Mouse (Mus musculus) forebrain, embryonic 12.5 days (tissue): ENCODE results near the gene Tmem240. TPM values are rescaled to one million over a fixed set of nuclear protein-coding genes. Genes with fewer than 3 reads are reported as not detected.
A peak's percentile ranks its signal among the peaks of the same experiment; 100 is the strongest.

Experiments used
- ATAC-seq: fragments of 200-750 bp; cut with Nextera tagmentation; 2 replicates; pipeline ENCODE4 v1.8.0; 2017; ENCODE audit warnings: moderate TSS enrichment; ENCODE audit not compliant: low FRiP score
- H3K27ac ChIP-seq: fragments of 300-500 bp; sonication (generic); 2 replicates; pipeline ENCODE4 v1.5.1; 2016; ENCODE audit warnings: mild to moderate bottlenecking
- H3K27me3 ChIP-seq: fragments of 300-500 bp; sonication (generic); 2 replicates; pipeline ENCODE4 v1.6.1; 2016; ENCODE audit warnings: mild to moderate bottlenecking
- H3K36me3 ChIP-seq: fragments of 300-500 bp; sonication (generic); replicated peaks from 2 replicates; pipeline ENCODE4 v1.6.1; 2016; ENCODE audit warnings: mild to moderate bottlenecking
- H3K4me1 ChIP-seq: fragments of 300-500 bp; sonication (generic); 2 replicates; pipeline ENCODE4 v1.6.1; 2016
- H3K4me2 ChIP-seq: fragments of 300-500 bp; sonication (generic); 2 replicates; pipeline ENCODE4 v1.6.1; 2016; ENCODE audit warnings: mild to moderate bottlenecking, moderate library complexity
- H3K4me3 ChIP-seq: fragments of 300-500 bp; sonication (generic); replicated peaks from 2 replicates; pipeline ENCODE4 v1.5.1; 2016; ENCODE audit warnings: mild to moderate bottlenecking
- H3K9ac ChIP-seq: fragments of 300-500 bp; sonication (generic); 2 replicates; pipeline ENCODE4 v1.6.1; 2016; ENCODE audit warnings: mild to moderate bottlenecking
- H3K9me3 ChIP-seq: fragments of 300-500 bp; sonication (generic); 2 replicates; pipeline ENCODE4 v1.6.1; 2016
- WGBS: fragments of 180-500 bp; shearing (Covaris S2); methylation state at CpG from one replicate; pipeline ENCODE4 v1.1.7; 2016; 5-methylcytosine and 5-hydroxymethylcytosine counted together
- polyA plus RNA-seq: library from polyadenylated mRNA; unstranded; fragments of >200 nt; fragmentation: Nextera tagmentation; extraction: Ambion mirVana; gene quantifications from 2 replicates; pipeline ENCODE4 v1.2.1, GENCODE M21; 2016

Tmem240 gene
- polyA plus RNA-seq, 1 experiment from 2014 or later: 3.2 TPM

- WGBS: 2% methylated on average over 67 of the region's 68 CpGs
- peak within 1 kb of the TSS; percentile 87 for H3K4me3 ChIP-seq
- H3K36me3 ChIP-seq: peaks cover 16% of the 10 kb centered on the region
- peak within 1 kb of the TSS; percentile 31; the same call in 1 of the 2 replicates for H3K27ac ChIP-seq
- peak within 1 kb of the TSS; percentile 76 for H3K9ac ChIP-seq
- H3K27me3 ChIP-seq: no peaks in the 10 kb centered on the region
- H3K9me3 ChIP-seq: no peaks in the 10 kb centered on the region
- peak; percentile 96 for ATAC-seq
- peak within 1 kb of the TSS; percentile 98 for H3K4me2 ChIP-seq
- H3K4me1 ChIP-seq: peaks cover 32% of the 10 kb centered on the region
Measured at GRCm38 (mm10) chr4:155760613-155761355, 26.2 kb downstream of the Tmem240 start, which contains the start of gene Atad3a. Gene Atad3a (minus strand): TSS chr4:155761093.

DNA sequence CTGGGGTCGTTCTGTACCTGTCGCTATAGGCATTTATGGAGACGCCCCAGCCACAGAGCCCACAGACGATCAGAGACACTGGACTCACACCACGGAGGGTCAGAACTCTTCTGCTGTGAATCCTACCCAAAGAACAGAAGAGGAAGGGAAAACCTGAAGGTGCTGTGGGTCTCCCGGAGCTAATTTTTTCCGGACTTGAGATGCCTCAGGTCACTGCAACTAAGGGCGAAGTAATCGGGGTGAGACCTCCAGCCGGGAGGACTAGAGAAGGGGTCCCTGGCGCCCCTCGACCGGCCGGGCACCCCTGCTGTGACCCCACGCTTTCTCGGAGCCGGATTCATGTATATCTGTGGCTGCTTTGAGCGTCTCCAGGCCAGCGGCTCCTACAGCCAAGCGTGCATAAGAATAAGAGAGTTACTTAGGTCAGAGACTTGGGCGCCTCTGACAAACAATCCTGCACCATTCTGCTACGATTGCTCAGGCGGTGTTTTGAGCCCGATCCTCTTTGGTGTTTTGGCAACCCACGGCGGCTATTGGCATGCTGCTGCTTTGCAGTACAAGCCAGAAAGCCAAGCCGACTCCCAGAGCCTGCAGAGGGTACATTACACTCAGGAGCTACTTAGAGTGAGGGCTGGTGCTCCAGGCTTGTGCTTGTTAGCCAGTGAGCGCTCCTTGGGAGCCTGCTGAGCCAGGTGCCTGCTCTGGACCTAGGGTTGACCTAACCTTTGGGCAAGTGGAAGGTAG is 26.9 kb downstream of the Tmem240 start:
- H3K27ac ChIP-seq: peak overlapping the region; percentile 31; the same call in 1 of the 2 replicates
- no peak for ATAC-seq
- no peaks in the 10 kb centered on the region for H3K27me3 ChIP-seq

DNA sequence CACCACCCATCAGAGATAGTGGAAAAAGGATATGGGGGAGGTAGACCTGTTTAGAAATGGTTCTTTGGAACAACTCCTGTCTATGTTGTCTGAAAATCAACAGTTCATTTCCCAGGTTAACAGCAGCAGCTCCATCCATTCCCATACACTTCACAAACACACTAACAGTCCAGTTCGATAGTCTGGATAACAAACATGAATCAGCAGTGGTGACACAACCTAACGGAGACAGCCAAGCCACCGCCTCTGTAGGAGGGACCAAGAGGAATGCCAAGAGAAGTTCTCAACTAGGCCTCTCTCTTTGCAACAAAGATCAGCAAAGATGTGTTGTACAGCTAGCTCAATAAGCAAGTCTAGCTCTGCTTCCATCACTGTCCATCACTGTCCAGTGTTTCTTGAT is 27.8 kb downstream of the Tmem240 start:
- Histone ChIP-seq H3K4me2 (no peak overlapping the region), H3K4me1 (peaks cover 32% of the 10 kb centered on the region), H3K36me3 (peaks cover 1% of the 10 kb centered on the region; the same call in 1 of the 2 replicates), H3K4me3 (no peak overlapping the region), H3K27me3 (no peaks in the 10 kb centered on the region), H3K27ac (no peak overlapping the region), H3K9me3 (no peaks in the 10 kb centered on the region), H3K9ac (no peak overlapping the region)
- no peak for ATAC-seq
- WGBS: 94% methylated on average over 3 of the region's 3 CpGs

More for the DNA sequence above, 26.9 kb downstream of the Tmem240 start:
- Histone ChIP-seq H3K36me3 (peaks cover 8% of the 10 kb centered on the region; the same call in 1 of the 2 replicates), H3K4me2 (peak overlapping the region; percentile 98), H3K9ac (peak overlapping the region; percentile 70), H3K4me3 (peak overlapping the region; percentile 87), H3K9me3 (no peaks in the 10 kb centered on the region), H3K4me1 (peaks cover 32% of the 10 kb centered on the region)
- 3% methylated on average over 28 of the region's 28 CpGs for WGBS

GRCm38 (mm10) chr4:155769496-155769879 is 34.9 kb downstream of the Tmem240 start:
- ATAC-seq: no peak
- no peaks in the 10 kb centered on the region for H3K9me3 ChIP-seq
- 0 out of 2 replicates have a peak overlapping the region, but pooled peaks have one; percentile 50 for H3K27ac ChIP-seq
- 60% methylated on average over 5 of the region's 5 CpGs for WGBS
- H3K9ac ChIP-seq: peak overlapping the region; percentile 75
- H3K4me3 ChIP-seq: peak overlapping the region; percentile 54
- peaks cover 22% of the 10 kb centered on the region for H3K4me1 ChIP-seq
- peaks cover 40% of the 10 kb centered on the region for H3K27me3 ChIP-seq
- peak overlapping the region; percentile 79 for H3K4me2 ChIP-seq
- no peaks in the 10 kb centered on the region for H3K36me3 ChIP-seq

- H3K4me3 ChIP-seq: peak overlapping the region; percentile 54
- peak overlapping the region; percentile 79 for H3K4me2 ChIP-seq
- peak overlapping the region; percentile 50 for H3K27ac ChIP-seq
- no peaks in the 10 kb centered on the region for H3K9me3 ChIP-seq
- WGBS: under 1% methylated on average over 39 of the region's 39 CpGs
- H3K4me1 ChIP-seq: peaks cover 25% of the 10 kb centered on the region
- peak; percentile 92 for ATAC-seq
- no peaks in the 10 kb centered on the region for H3K36me3 ChIP-seq
- H3K9ac ChIP-seq: peak overlapping the region; percentile 75
- peaks cover 45% of the 10 kb centered on the region for H3K27me3 ChIP-seq
Measured at GRCm38 (mm10) chr4:155769880-155770512, 35.4 kb downstream of the Tmem240 start.

- no peak overlapping the region for H3K27ac ChIP-seq
- WGBS: 43% methylated on average over 24 of the region's 24 CpGs
- H3K9me3 ChIP-seq: no peaks in the 10 kb centered on the region
- H3K4me1 ChIP-seq: peaks cover 25% of the 10 kb centered on the region
- peaks cover 51% of the 10 kb centered on the region for H3K27me3 ChIP-seq
- no peak; the same call in 1 of the 2 replicates for ATAC-seq
- H3K36me3 ChIP-seq: no peaks in the 10 kb centered on the region
- peak overlapping the region; percentile 79 for H3K4me2 ChIP-seq
- H3K4me3 ChIP-seq: peak overlapping the region; percentile 54
- peak overlapping the region; percentile 75 for H3K9ac ChIP-seq
Measured at GRCm38 (mm10) chr4:155770626-155771025, 36.0 kb downstream of the Tmem240 start.

GRCm38 (mm10) chr4:155771706-155772105 is 37.1 kb downstream of the Tmem240 start:
- peaks cover 60% of the 10 kb centered on the region for H3K27me3 ChIP-seq

GRCm38 (mm10) chr4:155772786-155773185 is 38.2 kb downstream of the Tmem240 start:
- Histone ChIP-seq H3K27me3 (peaks cover 63% of the 10 kb centered on the region), H3K4me2 (no peak overlapping the region), H3K27ac (no peak overlapping the region), H3K9me3 (no peaks in the 10 kb centered on the region), H3K4me1 (peaks cover 25% of the 10 kb centered on the region), H3K4me3 (no peak overlapping the region), H3K36me3 (no peaks in the 10 kb centered on the region), H3K9ac (peak overlapping the region; percentile 29)
- no peak for ATAC-seq
- 89% methylated on average over 13 of the region's 13 CpGs for WGBS

More at GRCm38 (mm10) chr4:155771706-155772105, 37.1 kb downstream of the Tmem240 start:
- no peak for ATAC-seq
- Histone ChIP-seq H3K4me2 (no peak overlapping the region), H3K27ac (no peak overlapping the region), H3K9me3 (no peaks in the 10 kb centered on the region), H3K4me1 (peaks cover 25% of the 10 kb centered on the region), H3K9ac (no peak overlapping the region), H3K36me3 (no peaks in the 10 kb centered on the region), H3K4me3 (no peak overlapping the region)
- WGBS: 82% methylated on average over 2 of the region's 2 CpGs

GRCm38 (mm10) chr4:155773335-155774078 is 38.9 kb downstream of the Tmem240 start:
- Histone ChIP-seq H3K36me3 (no peaks in the 10 kb centered on the region), H3K9me3 (no peaks in the 10 kb centered on the region), H3K27me3 (peaks cover 63% of the 10 kb centered on the region), H3K4me3 (peak overlapping the region; percentile 34), H3K4me1 (peaks cover 25% of the 10 kb centered on the region), H3K9ac (0 out of 2 replicates have a peak overlapping the region, but pooled peaks have one; percentile 33), H3K4me2 (peak overlapping the region; percentile 60), H3K27ac (no peak overlapping the region)
- 39% methylated on average over 5 of the region's 5 CpGs for WGBS
- no peak for ATAC-seq

DNA sequence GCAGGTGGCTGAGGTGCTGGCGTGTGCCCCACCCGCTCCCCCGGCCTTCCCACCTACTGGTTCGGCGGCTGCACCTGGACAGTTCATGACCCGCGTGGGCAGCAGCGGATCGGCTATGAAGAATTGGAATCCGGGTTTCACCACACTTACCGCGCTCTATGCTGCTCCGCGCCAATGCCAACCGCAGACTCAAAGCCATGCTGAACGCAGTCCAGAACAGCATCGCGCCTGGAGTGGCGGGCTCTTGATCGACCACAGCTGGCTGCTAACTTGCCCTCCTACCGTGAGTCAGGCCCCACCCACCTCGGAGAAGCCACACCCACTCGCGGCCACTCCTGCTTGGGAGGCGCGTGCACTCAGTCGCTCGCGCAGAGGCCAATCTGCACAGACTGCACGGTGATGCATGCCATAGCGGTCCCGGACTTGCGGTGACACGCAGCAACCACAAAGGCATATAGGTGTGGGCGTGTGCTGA is 39.7 kb downstream of the Tmem240 start, which contains the start of gene Vwa1:
TSS of gene Vwa1 (minus strand) at position 419 of the 475 bp plus-strand sequence.
- H3K27ac ChIP-seq: 0 out of 2 replicates have a peak within 1 kb of the TSS, but pooled peaks have one; percentile 9
- peaks cover 67% of the 10 kb centered on the region for H3K27me3 ChIP-seq
- H3K36me3 ChIP-seq: no peaks in the 10 kb centered on the region
- H3K4me3 ChIP-seq: peak within 1 kb of the TSS; percentile 34
- peaks cover 25% of the 10 kb centered on the region for H3K4me1 ChIP-seq
- H3K4me2 ChIP-seq: peak within 1 kb of the TSS; percentile 60
- peak within 1 kb of the TSS; percentile 33; the same call in 1 of the 2 replicates for H3K9ac ChIP-seq
- peak; percentile 76 for ATAC-seq
- WGBS: 2% methylated on average over 35 of the region's 35 CpGs
- H3K9me3 ChIP-seq: no peaks in the 10 kb centered on the region
